Mouse (Mus musculus) G1E (cell line): ENCODE measurements around the gene Kmo. TPM values are rescaled to one million over a fixed set of nuclear protein-coding genes. Genes with fewer than 3 reads are reported as not detected.

ENCODE experiments used
- ATAC-seq: 2 replicates; pipeline ENCODE4 v1.8.0; 2016; ENCODE audit warnings: mild to moderate bottlenecking; ENCODE audit not compliant: insufficient number of reproducible peaks, poor library complexity, low FRiP score, severe bottlenecking; ENCODE audit errors: extremely low read depth
- DNase-seq: peaks from one replicate; pipeline ENCODE4 v3.0.0; 2012; ENCODE audit warnings: low spot score
- H3K27me3 ChIP-seq: 2 replicates; pipeline ENCODE4 v1.6.1; 2012; ENCODE audit warnings: mild to moderate bottlenecking, low read length, inconsistent platforms; ENCODE audit not compliant: insufficient read depth
- H3K36me3 ChIP-seq: replicated peaks from 2 replicates; pipeline ENCODE3; 2012; ENCODE audit warnings: mild to moderate bottlenecking, inconsistent platforms
- H3K4me1 ChIP-seq: 2 replicates; pipeline ENCODE4 v1.6.1; 2012; ENCODE audit warnings: low read depth, low read length, inconsistent platforms, mixed read lengths; ENCODE audit not compliant: insufficient read depth
- H3K4me3 ChIP-seq: 2 replicates; pipeline ENCODE4 v1.5.1; 2012; ENCODE audit warnings: low read depth, mild to moderate bottlenecking, inconsistent platforms, low read length, moderate library complexity, mixed read lengths
- H3K9me3 ChIP-seq: replicated peaks from 2 replicates; pipeline ENCODE4 v1.6.1; 2012; ENCODE audit warnings: inconsistent platforms
- CTCF ChIP-seq: IDR thresholded peaks from 2 replicates; pipeline ENCODE4 v1.5.1; 2012; ENCODE audit warnings: low read depth, low read length, inconsistent platforms, mixed read lengths
- GATA1 ChIP-seq: IDR thresholded peaks from 2 replicates; pipeline ENCODE4 v1.6.1; 2012; ENCODE audit warnings: borderline replicate concordance, low read length, inconsistent platforms, mixed read lengths
- GATA2 ChIP-seq: IDR thresholded peaks from 2 replicates; pipeline ENCODE4 v1.6.1; 2012; ENCODE audit warnings: low read depth, low read length, inconsistent platforms, borderline replicate concordance
- POLR2AphosphoS5 ChIP-seq: IDR thresholded peaks from 2 replicates; pipeline ENCODE4 v1.6.1; 2012; ENCODE audit warnings: low read depth, low read length, inconsistent platforms; ENCODE audit not compliant: insufficient replicate concordance
- TAL1 ChIP-seq: conservative IDR thresholded peaks from 2 replicates; pipeline ENCODE4 v1.6.1; 2012; ENCODE audit warnings: low read depth, low read length, inconsistent platforms, mixed read lengths
- polyA plus RNA-seq: library from polyadenylated mRNA; stranded (reverse); fragments of >175 nt; gene quantifications from 2 replicates; pipeline ENCODE4 v1.2.3, GENCODE M21; 2012
- total RNA-seq, 2 experiments: library from RNA; stranded (forward) in 1 of 2; stranded (reverse) in 1 of 2; fragments of 200-1000 nt in 1 of 2; fragments of >200 nt in 1 of 2; fragmentation: Nextera tagmentation in 1 of 2; gene quantifications; 2 replicates each; pipeline ENCODE4 v1.2.3; 2014 to 2017

The Kmo gene
- total and polyA plus RNA-seq, 3 experiments, result not detected

DNA sequence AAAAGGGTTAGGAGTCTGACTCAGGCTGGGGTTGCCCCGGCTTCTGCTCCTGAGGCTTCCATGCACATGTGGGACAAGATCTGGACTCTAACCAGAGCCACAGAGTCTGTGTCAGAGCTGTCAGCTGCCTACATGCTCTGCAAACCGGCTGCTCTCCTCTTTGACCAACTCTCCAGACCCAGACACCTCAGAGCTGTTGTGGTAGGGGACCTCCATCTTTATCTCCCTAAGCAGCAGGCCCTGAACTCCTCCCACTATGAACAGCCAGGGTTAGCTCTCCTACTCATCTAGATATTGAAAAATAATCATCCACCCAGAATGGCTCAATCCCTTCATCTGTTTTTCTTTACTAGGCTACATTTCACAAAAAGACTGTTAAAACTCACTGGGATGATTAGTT, 34.9 kb upstream of the Kmo start:
- DNase-seq, result no peak

DNA sequence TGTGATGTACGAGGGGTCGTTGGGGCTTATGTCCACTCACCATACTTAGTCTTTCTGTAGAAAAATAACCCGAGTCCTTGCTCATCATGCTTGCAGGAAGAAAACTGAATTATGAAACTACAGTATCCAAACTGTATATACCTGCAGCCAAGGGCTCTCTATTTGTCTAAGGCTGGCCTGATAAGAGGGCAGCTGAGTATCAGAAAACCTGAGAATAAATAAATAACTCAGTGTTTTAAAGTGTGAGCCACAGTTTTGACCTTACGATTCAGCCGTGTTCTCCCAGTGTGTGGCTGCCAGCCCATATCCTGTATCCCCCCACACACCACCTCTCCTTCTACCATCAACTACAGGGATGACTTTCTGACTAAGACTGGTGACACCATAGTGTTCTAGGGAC, 33.5 kb upstream of the Kmo start:
- H3K36me3 ChIP-seq, result no peaks in the 10 kb centered on the region
- no peaks in the 10 kb centered on the region for H3K27me3 ChIP-seq
- no peaks in the 10 kb centered on the region for H3K4me1 ChIP-seq
- ATAC-seq (no peak), DNase-seq (no peak)
- H3K9me3 ChIP-seq, result no peaks in the 10 kb centered on the region
- H3K4me3 ChIP-seq, result no peak overlapping the region
- TF ChIP-seq GATA2 (no peak), CTCF (no peak), GATA1 (no peak), POLR2AphosphoS5 (no peak), TAL1 (no peak)

More for the DNA sequence above, 34.9 kb upstream of the Kmo start:
- Histone ChIP-seq H3K4me3 (no peak overlapping the region), H3K27me3 (no peaks in the 10 kb centered on the region), H3K4me1 (no peaks in the 10 kb centered on the region), H3K36me3 (no peaks in the 10 kb centered on the region), H3K9me3 (no peaks in the 10 kb centered on the region)
- no peak for TF ChIP-seq GATA2
- no peak for TF ChIP-seq POLR2AphosphoS5
- no peak for TF ChIP-seq CTCF
- TF ChIP-seq GATA1, result no peak
- TF ChIP-seq TAL1, result no peak
- no peak for ATAC-seq

DNA sequence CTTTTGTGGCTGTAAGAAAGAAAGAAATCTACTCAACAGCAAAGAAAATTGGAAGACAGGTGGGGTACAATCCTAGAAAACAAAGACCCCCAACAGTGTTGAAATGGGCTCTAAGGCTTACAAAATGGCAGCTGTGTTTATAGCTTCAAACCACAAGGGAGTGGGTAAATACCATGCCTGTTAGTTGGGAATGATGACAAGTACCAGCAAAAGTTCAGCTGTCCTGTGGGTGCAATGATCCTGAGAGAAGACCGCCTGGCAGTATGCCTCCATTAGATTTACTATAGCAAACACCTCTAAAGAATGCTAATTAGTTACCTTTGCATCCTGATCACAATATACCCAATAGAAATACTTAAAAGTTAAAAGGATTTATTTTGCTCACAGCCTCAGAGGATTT, 27.3 kb upstream of the Kmo start:
- no peak overlapping the region for H3K4me3 ChIP-seq
- TF ChIP-seq TAL1 (no peak), CTCF (no peak), POLR2AphosphoS5 (no peak), GATA2 (no peak), GATA1 (no peak)
- no peaks in the 10 kb centered on the region for H3K27me3 ChIP-seq
- H3K9me3 ChIP-seq, result no peaks in the 10 kb centered on the region
- DNase-seq (no peak), ATAC-seq (no peak)
- H3K36me3 ChIP-seq, result no peaks in the 10 kb centered on the region
- H3K4me1 ChIP-seq, result no peaks in the 10 kb centered on the region

DNA sequence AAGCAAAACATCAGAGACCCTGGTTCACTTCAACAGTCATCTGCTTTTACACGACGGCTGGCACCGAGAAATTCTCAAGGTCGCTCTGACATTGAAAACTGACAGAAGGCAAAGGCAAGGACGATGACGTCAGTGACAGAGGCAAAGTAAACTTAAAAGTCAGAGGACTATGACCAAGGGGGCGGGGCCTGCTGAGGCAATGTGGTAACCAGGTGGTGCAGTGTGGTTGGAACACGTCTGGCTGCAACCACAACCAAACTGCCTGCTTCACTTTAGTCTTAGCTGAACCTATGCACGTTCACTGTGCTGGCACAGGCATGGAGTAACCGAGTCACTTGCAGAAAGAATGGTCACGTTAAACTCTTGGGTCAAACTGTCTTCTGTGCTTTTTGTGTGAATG, 17.9 kb upstream of the Kmo start:
- Histone ChIP-seq H3K9me3 (no peaks in the 10 kb centered on the region), H3K36me3 (peaks cover 63% of the 10 kb centered on the region), H3K27me3 (no peaks in the 10 kb centered on the region), H3K4me3 (no peak overlapping the region), H3K4me1 (no peaks in the 10 kb centered on the region)
- ATAC-seq, result no peak
- TF ChIP-seq POLR2AphosphoS5 (no peak), CTCF (no peak), GATA1 (no peak), TAL1 (no peak), GATA2 (no peak)
- no peak for DNase-seq

DNA sequence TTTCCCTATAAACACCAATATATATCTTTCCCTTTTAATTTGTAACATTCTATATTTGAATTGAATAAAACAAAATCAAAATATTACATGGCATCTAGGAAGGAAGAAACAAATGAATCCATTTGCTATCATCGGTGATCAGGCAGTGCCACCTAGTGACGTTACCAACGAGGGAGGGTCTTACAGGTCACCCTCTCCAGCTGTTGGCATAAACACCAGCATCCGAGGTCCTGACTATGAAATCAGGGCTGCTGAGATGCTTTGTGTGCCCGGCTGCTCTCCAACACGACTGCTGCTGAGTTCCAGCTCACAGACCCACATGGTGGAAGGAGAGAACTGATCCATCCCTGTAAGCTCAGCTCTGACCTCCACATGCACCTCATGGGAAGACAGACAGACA, 16.8 kb upstream of the Kmo start:
- no peaks in the 10 kb centered on the region for H3K4me1 ChIP-seq

DNA sequence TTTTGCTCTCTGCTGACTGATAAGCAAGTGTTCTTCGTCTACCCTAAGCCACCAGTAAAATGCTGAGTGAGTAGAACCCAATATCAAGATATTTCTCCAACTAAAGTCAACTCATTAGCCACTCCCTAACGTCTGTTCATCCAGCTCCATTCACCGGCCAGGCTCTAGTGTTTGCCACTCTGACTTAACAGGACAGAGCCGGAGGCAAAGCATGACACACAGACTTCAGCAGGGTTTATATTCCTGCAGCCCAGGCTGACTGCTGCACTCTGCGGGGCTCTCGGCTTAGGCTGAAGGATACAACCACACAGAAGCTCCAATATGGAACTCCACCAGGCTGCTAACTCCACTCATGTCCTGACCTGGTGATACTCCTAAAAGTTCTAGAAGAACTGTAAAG, 12.9 kb upstream of the Kmo start:
- DNase-seq, result no peak
- no peaks in the 10 kb centered on the region for H3K9me3 ChIP-seq
- no peak for ATAC-seq
- no peaks in the 10 kb centered on the region for H3K27me3 ChIP-seq
- peaks cover 91% of the 10 kb centered on the region for H3K36me3 ChIP-seq
- no peak for TF ChIP-seq POLR2AphosphoS5
- TF ChIP-seq TAL1, result no peak
- no peak for TF ChIP-seq CTCF
- TF ChIP-seq GATA1, result no peak
- no peak for TF ChIP-seq GATA2
- no peaks in the 10 kb centered on the region for H3K4me1 ChIP-seq
- no peak overlapping the region for H3K4me3 ChIP-seq

More for the DNA sequence above, 16.8 kb upstream of the Kmo start:
- no peaks in the 10 kb centered on the region for H3K27me3 ChIP-seq
- TF ChIP-seq TAL1 (no peak), CTCF (no peak), POLR2AphosphoS5 (no peak), GATA1 (no peak), GATA2 (no peak)
- peaks cover 75% of the 10 kb centered on the region for H3K36me3 ChIP-seq
- H3K9me3 ChIP-seq, result no peaks in the 10 kb centered on the region
- DNase-seq (no peak), ATAC-seq (no peak)
- no peak overlapping the region for H3K4me3 ChIP-seq
